Mouse (Mus musculus) liver, embryonic 14.5 days (tissue): ENCODE data around the gene Erf.

Experiments used
- CTCF ChIP-seq: IDR thresholded peaks from 2 replicates; pipeline ENCODE4 v1.5.1; 2016; ENCODE audit warnings: antibody characterized with exemption, low read depth, control low read depth
- EP300 ChIP-seq: IDR thresholded peaks from 2 replicates; pipeline ENCODE4 v1.6.1; 2016; ENCODE audit warnings: antibody characterized with exemption, low read depth

DNA sequence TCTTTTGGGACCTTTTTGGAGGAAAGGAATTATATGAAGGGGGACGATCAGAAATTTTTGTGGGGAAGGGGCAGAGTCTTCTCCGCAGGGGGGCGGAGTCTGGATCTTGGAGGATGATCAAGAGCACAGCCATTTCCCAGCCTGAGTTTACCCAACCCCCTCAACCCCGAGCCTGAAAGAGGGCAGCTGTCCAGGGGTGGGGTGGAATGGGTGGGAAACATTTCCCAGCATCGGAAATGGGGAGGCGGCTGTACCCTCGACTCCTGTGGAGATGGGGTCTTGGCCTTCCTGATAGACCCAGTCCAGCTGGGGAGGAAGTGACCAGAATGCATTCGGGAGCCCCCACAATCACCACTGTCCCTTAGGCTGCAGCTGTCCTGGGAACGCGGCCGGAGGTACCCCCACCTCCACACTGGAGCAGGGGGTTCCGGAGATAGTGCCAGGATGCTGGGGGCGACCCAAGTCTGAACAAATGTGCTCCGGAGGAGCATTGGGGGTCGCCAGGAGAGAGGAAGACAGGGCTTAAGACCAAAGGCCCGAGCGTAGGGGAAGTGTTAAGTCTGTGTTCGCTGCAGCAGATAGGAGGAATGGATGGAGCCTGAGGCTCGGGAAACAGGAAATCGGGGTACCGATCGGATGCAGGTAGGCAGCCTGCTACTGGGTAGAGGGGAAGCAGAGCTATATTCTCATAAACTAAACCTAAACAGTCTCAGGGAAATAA is 670 bp upstream of the Erf start:
- TF ChIP-seq EP300: no peak
- TF ChIP-seq CTCF: no peak
